Mouse (Mus musculus): ENCODE results near the gene Adam17. TPM values are rescaled to one million over a fixed set of nuclear protein-coding genes. Genes with fewer than 3 reads are reported as not detected.

Adam17 gene
- polyA plus RNA-seq, 1 experiment from 2014 or later, result 17.3 TPM

- no peak for ATAC-seq (replicated peaks)
- 43% methylated on average over 3 of the region's 3 CpGs for WGBS
- Histone ChIP-seq H3K4me1 (peaks cover 19% of the 10 kb centered on the region), H3K4me3 (no peak overlapping the region), H3K27ac (no peak overlapping the region), H3K36me3 (replicated peaks) (no peaks in the 10 kb centered on the region), H3K9me3 (no peaks in the 10 kb centered on the region), H3K4me2 (no peak overlapping the region), H3K27me3 (replicated peaks) (no peaks in the 10 kb centered on the region), H3K9ac (no peak overlapping the region)
These were observed 2.1 kb upstream of the Adam17 start for GRCm38 (mm10) chr12:21375376-21376157.

GRCm38 (mm10) chr12:21373820-21374475, 516 bp upstream of the Adam17 start:
- peak overlapping the region; percentile 94 for H3K27ac ChIP-seq
- H3K9me3 ChIP-seq, result no peaks in the 10 kb centered on the region
- H3K36me3 ChIP-seq (replicated peaks), result no peaks in the 10 kb centered on the region
- no peaks in the 10 kb centered on the region for H3K27me3 ChIP-seq (replicated peaks)
- H3K4me1 ChIP-seq, result peaks cover 19% of the 10 kb centered on the region
- ATAC-seq (replicated peaks), result peak; percentile 75
- H3K4me2 ChIP-seq, result peak overlapping the region; percentile 66
- H3K9ac ChIP-seq, result peak overlapping the region; percentile 90
- WGBS, result 5% methylated on average over 24 of the region's 24 CpGs
- peak overlapping the region; percentile 78 for H3K4me3 ChIP-seq

- Histone ChIP-seq H3K4me1 (peaks cover 19% of the 10 kb centered on the region), H3K27ac (no peak overlapping the region), H3K4me3 (no peak overlapping the region), H3K9me3 (no peaks in the 10 kb centered on the region), H3K9ac (no peak overlapping the region), H3K4me2 (no peak overlapping the region), H3K36me3 (replicated peaks) (no peaks in the 10 kb centered on the region), H3K27me3 (replicated peaks) (no peaks in the 10 kb centered on the region)
- WGBS, result 96% methylated on average over 1 of the region's 1 CpGs
- ATAC-seq (replicated peaks), result no peak
These were observed 3.3 kb downstream of the Adam17 start for GRCm38 (mm10) chr12:21370035-21370611.

- no peak overlapping the region for H3K4me2 ChIP-seq
- H3K9me3 ChIP-seq, result no peaks in the 10 kb centered on the region
- H3K4me3 ChIP-seq, result no peak overlapping the region
- no peak for ATAC-seq (replicated peaks)
- H3K27me3 ChIP-seq (replicated peaks), result no peaks in the 10 kb centered on the region
- H3K27ac ChIP-seq, result no peak overlapping the region
- 96% methylated on average over 5 of the region's 5 CpGs for WGBS
- H3K9ac ChIP-seq, result no peak overlapping the region
- peaks cover 12% of the 10 kb centered on the region for H3K4me1 ChIP-seq
- no peaks in the 10 kb centered on the region for H3K36me3 ChIP-seq (replicated peaks)
These were observed 4.4 kb downstream of the Adam17 start for GRCm38 (mm10) chr12:21369087-21369410.

GRCm38 (mm10) chr12:21368376-21369086, 4.9 kb downstream of the Adam17 start:
- Histone ChIP-seq H3K27me3 (replicated peaks) (no peaks in the 10 kb centered on the region), H3K4me2 (no peak overlapping the region), H3K4me3 (no peak overlapping the region), H3K27ac (no peak overlapping the region), H3K36me3 (replicated peaks) (no peaks in the 10 kb centered on the region), H3K4me1 (peaks cover 12% of the 10 kb centered on the region), H3K9ac (no peak overlapping the region), H3K9me3 (no peaks in the 10 kb centered on the region)
- ATAC-seq (replicated peaks), result no peak
- WGBS, result 94% methylated on average over 9 of the region's 9 CpGs

- Histone ChIP-seq H3K4me1 (no peaks in the 10 kb centered on the region), H3K36me3 (replicated peaks) (no peaks in the 10 kb centered on the region), H3K4me3 (no peak overlapping the region), H3K27ac (no peak overlapping the region), H3K9me3 (no peaks in the 10 kb centered on the region), H3K27me3 (replicated peaks) (no peaks in the 10 kb centered on the region), H3K9ac (no peak overlapping the region), H3K4me2 (no peak overlapping the region)
- 86% methylated on average over 10 of the region's 10 CpGs for WGBS
- no peak for ATAC-seq (replicated peaks)
These were observed 8.6 kb downstream of the Adam17 start for GRCm38 (mm10) chr12:21364624-21365435.

GRCm38 (mm10) chr12:21363195-21363594, 10.2 kb downstream of the Adam17 start:
- Histone ChIP-seq H3K4me1 (no peaks in the 10 kb centered on the region), H3K4me3 (no peak overlapping the region), H3K4me2 (no peak overlapping the region), H3K9me3 (no peaks in the 10 kb centered on the region), H3K9ac (no peak overlapping the region), H3K36me3 (replicated peaks) (no peaks in the 10 kb centered on the region), H3K27ac (no peak overlapping the region), H3K27me3 (replicated peaks) (no peaks in the 10 kb centered on the region)
- ATAC-seq (replicated peaks), result no peak
- WGBS, result 96% methylated on average over 3 of the region's 3 CpGs

GRCm38 (mm10) chr12:21362686-21363085, 10.7 kb downstream of the Adam17 start:
- Histone ChIP-seq H3K4me1 (no peaks in the 10 kb centered on the region), H3K9ac (no peak overlapping the region), H3K27ac (no peak overlapping the region), H3K4me2 (no peak overlapping the region), H3K4me3 (no peak overlapping the region), H3K27me3 (replicated peaks) (no peaks in the 10 kb centered on the region), H3K9me3 (no peaks in the 10 kb centered on the region), H3K36me3 (replicated peaks) (no peaks in the 10 kb centered on the region)
- WGBS, result 94% methylated on average over 2 of the region's 2 CpGs
- ATAC-seq (replicated peaks), result no peak

- peaks cover 26% of the 10 kb centered on the region for H3K36me3 ChIP-seq (replicated peaks)
- ATAC-seq (replicated peaks), result no peak
- no peak overlapping the region for H3K9ac ChIP-seq
- H3K27me3 ChIP-seq (replicated peaks), result no peaks in the 10 kb centered on the region
- no peaks in the 10 kb centered on the region for H3K9me3 ChIP-seq
- H3K4me2 ChIP-seq, result no peak overlapping the region
- WGBS, result 96% methylated on average over 8 of the region's 8 CpGs
- no peak overlapping the region for H3K27ac ChIP-seq
- no peaks in the 10 kb centered on the region for H3K4me1 ChIP-seq
- no peak overlapping the region for H3K4me3 ChIP-seq
These were observed 19.8 kb downstream of the Adam17 start for GRCm38 (mm10) chr12:21353681-21354080.

- H3K4me2 ChIP-seq, result no peak overlapping the region
- no peak overlapping the region for H3K9ac ChIP-seq
- no peak for ATAC-seq (replicated peaks)
- no peak overlapping the region for H3K27ac ChIP-seq
- WGBS, result 9% methylated on average over 7 of the region's 7 CpGs
- H3K4me1 ChIP-seq, result no peaks in the 10 kb centered on the region
- no peaks in the 10 kb centered on the region for H3K9me3 ChIP-seq
- H3K36me3 ChIP-seq (replicated peaks), result peaks cover 29% of the 10 kb centered on the region
- H3K27me3 ChIP-seq (replicated peaks), result no peaks in the 10 kb centered on the region
- no peak overlapping the region for H3K4me3 ChIP-seq
These were observed 23.1 kb downstream of the Adam17 start for GRCm38 (mm10) chr12:21350113-21350876.

- Histone ChIP-seq H3K9ac (no peak overlapping the region), H3K27ac (no peak overlapping the region), H3K4me3 (no peak overlapping the region), H3K4me1 (no peaks in the 10 kb centered on the region), H3K27me3 (replicated peaks) (no peaks in the 10 kb centered on the region), H3K9me3 (no peaks in the 10 kb centered on the region), H3K4me2 (no peak overlapping the region), H3K36me3 (replicated peaks) (peaks cover 14% of the 10 kb centered on the region)
- 81% methylated on average over 7 of the region's 7 CpGs for WGBS
- ATAC-seq (replicated peaks), result no peak
These were observed 26.5 kb downstream of the Adam17 start for GRCm38 (mm10) chr12:21346972-21347371.
